In genomic region chr4:69889931-69890634, GRCm38 (mm10) we compare ENCODE assay signal across 16 mouse cellular contexts.
DNase-seq lines count a peak whose midpoint lies in the region; ATAC-seq and TF ChIP-seq lines count a peak whose summit lies in the region.
"Had no signal": no experiment of that assay in that cellular context is flagged by ENCODE, and none has a peak within 500 bp of the region (broad histone marks: within the 10 kb centered on the region; RNA-seq: fewer than 3 reads in every experiment).

No protein-coding gene starts in this region.

- no peaks in the 10 kb centered on the region for H3K27me3 ChIP-seq in hindbrain, embryonic 11.5 days (ENCODE audit: control insufficient read depth, insufficient read depth, low read length)
- H3K27me3 ChIP-seq in hindbrain, embryonic 10.5 days (ENCODE audit: insufficient read depth, poor library complexity, severe bottlenecking) = no peaks in the 10 kb centered on the region
- no peaks in the 10 kb centered on the region for H3K27me3 ChIP-seq in forebrain, embryonic 15.5 days
- H3K27me3 ChIP-seq: liver, embryonic 12.5 days; megakaryocyte, embryonic 14.5 days; neural tube, embryonic 12.5 days had no signal

- no peak for TF ChIP-seq CTCF in brain, embryonic 14.5 days (IDR thresholded peaks at IDR 0.05; ENCODE audit: borderline replicate concordance, extremely low read depth, insufficient read depth, insufficient read length)

- no peak overlapping the region for H3K27ac ChIP-seq in hindbrain, embryonic 11.5 days (ENCODE audit: low read depth, low read length)
- H3K27ac ChIP-seq in hindbrain, embryonic 10.5 days = no peak overlapping the region
- no peak overlapping the region for H3K27ac ChIP-seq in forebrain, embryonic 15.5 days (replicated peaks)
- H3K27ac ChIP-seq: liver, embryonic 12.5 days; neural tube, embryonic 12.5 days had no signal

- DNase-seq in hindbrain, embryonic 11.5 days (ENCODE audit: low spot score) = no peak
- DNase-seq in hindbrain, embryonic 10.5 days (ENCODE audit: low spot score) = no peak
- peak; percentile 82 for DNase-seq in brain, embryonic 14.5 days (ENCODE audit: low read depth)
- peak; percentile 8 for DNase-seq in mesoderm, embryonic 11.5 days (ENCODE audit: low read depth, low spot score)
- no peak for DNase-seq in frontal cortex, postnatal 25 days (ENCODE audit: low spot score in 2 of 2)
- DNase-seq in left cerebral cortex, adult 11 months (ENCODE audit: low spot score) = no peak
- DNase-seq: adrenal gland, postnatal 25 days; gastrocnemius, postnatal 14 days; kidney, adult 9 months; spleen, adult 18-20 months had no signal

- H3K9me3 ChIP-seq in hindbrain, embryonic 11.5 days (ENCODE audit: control insufficient read depth, low read length) = no peaks in the 10 kb centered on the region
- H3K9me3 ChIP-seq in hindbrain, embryonic 10.5 days = no peaks in the 10 kb centered on the region
- no peaks in the 10 kb centered on the region for H3K9me3 ChIP-seq in forebrain, embryonic 15.5 days
- H3K9me3 ChIP-seq: liver, embryonic 12.5 days; neural tube, embryonic 12.5 days had no signal

- peak; percentile 29; the same call in 1 of the 2 replicates for ATAC-seq in hindbrain, embryonic 11.5 days (ENCODE audit: low FRiP score)
- ATAC-seq in forebrain, embryonic 15.5 days (replicated peaks) = peak; percentile 81
- ATAC-seq: liver, embryonic 12.5 days had no signal

- no peak for TF ChIP-seq POLR2A in brain, embryonic 14.5 days (IDR thresholded peaks at IDR 0.05; ENCODE audit: borderline replicate concordance, extremely low read depth, insufficient read depth, insufficient read length, poor library complexity, severe bottlenecking)

- H3K9ac ChIP-seq in hindbrain, embryonic 11.5 days (ENCODE audit: low read depth, low read length) = no peak overlapping the region
- no peak overlapping the region for H3K9ac ChIP-seq in forebrain, embryonic 15.5 days (replicated peaks)
- H3K9ac ChIP-seq: liver, embryonic 12.5 days; neural tube, embryonic 12.5 days had no signal

- no peak overlapping the region for H3K4me3 ChIP-seq in hindbrain, embryonic 11.5 days (ENCODE audit: low read depth, low read length)
- no peak overlapping the region for H3K4me3 ChIP-seq in hindbrain, embryonic 10.5 days
- no peak overlapping the region for H3K4me3 ChIP-seq in forebrain, embryonic 15.5 days
- H3K4me3 ChIP-seq: erythroblast, embryonic 14.5 days; layer of hippocampus, adult 2 months; liver, embryonic 12.5 days; megakaryocyte, embryonic 14.5 days; neural tube, embryonic 12.5 days had no signal

- no peaks in the 10 kb centered on the region for H3K36me3 ChIP-seq in hindbrain, embryonic 11.5 days (ENCODE audit: control insufficient read depth, insufficient read depth, low read length)
- H3K36me3 ChIP-seq in hindbrain, embryonic 10.5 days = no peaks in the 10 kb centered on the region
- H3K36me3 ChIP-seq in forebrain, embryonic 15.5 days = no peaks in the 10 kb centered on the region
- H3K36me3 ChIP-seq: liver, embryonic 12.5 days; neural tube, embryonic 12.5 days had no signal

- no peak overlapping the region for H3K4me2 ChIP-seq in hindbrain, embryonic 11.5 days (replicated peaks; ENCODE audit: low read depth, low read length)
- no peak overlapping the region for H3K4me2 ChIP-seq in forebrain, embryonic 15.5 days (replicated peaks)
- H3K4me2 ChIP-seq: liver, embryonic 12.5 days; neural tube, embryonic 12.5 days had no signal

- H3K4me1 ChIP-seq in hindbrain, embryonic 11.5 days (replicated peaks; ENCODE audit: control insufficient read depth, insufficient read depth, low read length) = no peaks in the 10 kb centered on the region
- H3K4me1 ChIP-seq in hindbrain, embryonic 10.5 days (replicated peaks) = peaks cover 27% of the 10 kb centered on the region
- H3K4me1 ChIP-seq in forebrain, embryonic 15.5 days = no peaks in the 10 kb centered on the region
- H3K4me1 ChIP-seq: liver, embryonic 12.5 days; megakaryocyte, embryonic 14.5 days had no signal

- 44% methylated on average over 5 of the region's 5 CpGs for WGBS in hindbrain, embryonic 11.5 days
- WGBS in hindbrain, embryonic 10.5 days = 36% methylated on average over 5 of the region's 5 CpGs
- 6% methylated on average over 5 of the region's 5 CpGs for WGBS in forebrain, embryonic 15.5 days

Comparison
In these comparisons a context has a peak if more than half of its experiments do, and no peak if none do; other contexts are left out.
1. DNase-seq: peak in brain, embryonic 14.5 days (single experiment) and mesoderm, embryonic 11.5 days (single experiment); none in hindbrain, embryonic 11.5 days (single experiment), hindbrain, embryonic 10.5 days (single experiment), frontal cortex, postnatal 25 days (0 of 2) and left cerebral cortex, adult 11 months (single experiment).